Mouse (Mus musculus) CH12.LX (cell line): ENCODE results near the gene Sycp3. TPM values are rescaled to one million over a fixed set of nuclear protein-coding genes. Genes with fewer than 3 reads are reported as not detected.

Experiments used
- DNase-seq: peaks from one replicate; pipeline ENCODE4 v3.0.0-alpha.2; 2013; ENCODE audit errors: extremely low read depth
- H3K27ac ChIP-seq: 2 replicates; pipeline ENCODE4 v1.5.1; 2012; ENCODE audit warnings: low read depth, mild to moderate bottlenecking, control low read depth, moderate library complexity; ENCODE audit not compliant: insufficient read depth
- H3K27me3 ChIP-seq: replicated peaks from 2 replicates; pipeline ENCODE3; 2012; ENCODE audit warnings: inconsistent platforms
- H3K36me3 ChIP-seq, 2 experiments: replicated peaks in 1 of 2; 2 replicates each; pipeline versions ENCODE3 to v1.6.1; 2012; ENCODE audit warnings: inconsistent platforms in 1 of 2, low read length in 1 of 2, mild to moderate bottlenecking in 1 of 2, mixed read lengths in 1 of 2, moderate library complexity in 1 of 2; ENCODE audit not compliant: control insufficient read depth in 1 of 2, insufficient read depth in 1 of 2
- H3K4me1 ChIP-seq, 2 experiments: 2 replicates each; pipeline ENCODE4 v1.6.1; 2012; ENCODE audit warnings: inconsistent platforms in 1 of 2, moderate library complexity in 1 of 2; ENCODE audit not compliant: insufficient read depth in 2 of 2, control insufficient read depth in 1 of 2
- H3K4me2 ChIP-seq: 2 replicates; pipeline ENCODE4 v1.6.1; 2012; ENCODE audit warnings: low read depth, mild to moderate bottlenecking, control low read depth; ENCODE audit not compliant: poor library complexity, insufficient read depth, severe bottlenecking
- H3K4me3 ChIP-seq, 3 experiments: fragments of 150-350 bp in 1 of 3; sonication (generic) in 1 of 3; replicated peaks in 1 of 3; 2 replicates each; pipeline versions ENCODE3 to v1.5.1; 2011 to 2012; ENCODE audit warnings: low read depth in 2 of 3, low read length in 2 of 3, mild to moderate bottlenecking in 2 of 3, moderate library complexity in 2 of 3, control low read depth in 1 of 3, improper control_type of control experiment in 1 of 3, inconsistent platforms in 1 of 3, mixed read lengths in 1 of 3; ENCODE audit not compliant: poor library complexity in 1 of 3
- H3K79me2 ChIP-seq: replicated peaks from 2 replicates; pipeline ENCODE4 v1.6.1; 2012; ENCODE audit warnings: mild to moderate bottlenecking, moderate library complexity; ENCODE audit not compliant: control insufficient read depth, poor library complexity, insufficient read depth, severe bottlenecking; ENCODE audit errors: extremely low read depth
- H3K9ac ChIP-seq: 2 replicates; pipeline ENCODE4 v1.6.1; 2012; ENCODE audit warnings: low read depth, mild to moderate bottlenecking, control low read depth, moderate library complexity; ENCODE audit not compliant: insufficient read depth
- H3K9me3 ChIP-seq: replicated peaks from 2 replicates; pipeline ENCODE3; 2012; ENCODE audit warnings: low read length, inconsistent platforms, mixed read lengths
- BHLHE40 ChIP-seq: IDR thresholded peaks from 2 replicates; pipeline ENCODE4 v1.6.1; 2011; ENCODE audit warnings: mild to moderate bottlenecking, low read depth, low read length, improper control_type of control experiment
- CHD1 ChIP-seq: IDR thresholded peaks from 2 replicates; pipeline ENCODE4 v1.6.1; 2012; ENCODE audit warnings: low read depth, low read length, improper control_type of control experiment, inconsistent platforms
- E2F4 ChIP-seq: IDR thresholded peaks from 2 replicates; pipeline ENCODE4 v1.6.1; 2011; ENCODE audit warnings: low read depth, low read length, improper control_type of control experiment; ENCODE audit not compliant: insufficient replicate concordance
- ELF1 ChIP-seq: IDR thresholded peaks from 2 replicates; pipeline ENCODE4 v1.6.1; 2014; ENCODE audit warnings: low read depth, mild to moderate bottlenecking, inconsistent platforms, low read length, improper control_type of control experiment
- EP300 ChIP-seq: IDR thresholded peaks from 2 replicates; pipeline ENCODE4 v1.6.1; 2011; ENCODE audit warnings: low read length, improper control_type of control experiment
- ETS1 ChIP-seq: conservative IDR thresholded peaks from 2 replicates; pipeline ENCODE4 v1.6.1; 2012; ENCODE audit warnings: low read depth, mild to moderate bottlenecking, inconsistent platforms, low read length, improper control_type of control experiment, moderate library complexity
- GABPA ChIP-seq: IDR thresholded peaks from 2 replicates; pipeline ENCODE4 v1.6.1; 2012; ENCODE audit warnings: low read depth, low read length, improper control_type of control experiment, inconsistent platforms; ENCODE audit not compliant: insufficient replicate concordance
- HCFC1 ChIP-seq: IDR thresholded peaks from 2 replicates; pipeline ENCODE4 v1.6.1; 2012; ENCODE audit warnings: low read depth, mild to moderate bottlenecking, inconsistent platforms, low read length, improper control_type of control experiment
- IRF4 ChIP-seq: IDR thresholded peaks from 2 replicates; pipeline ENCODE4 v1.6.1; 2014; ENCODE audit warnings: low read depth, mild to moderate bottlenecking, inconsistent platforms, low read length, improper control_type of control experiment
- MAFK ChIP-seq: IDR thresholded peaks from 2 replicates; pipeline ENCODE4 v1.6.1; 2011; ENCODE audit warnings: low read length, improper control_type of control experiment; ENCODE audit not compliant: insufficient replicate concordance
- MAX ChIP-seq: IDR thresholded peaks from 2 replicates; pipeline ENCODE4 v1.6.1; 2011; ENCODE audit warnings: low read length, improper control_type of control experiment
- MAZ ChIP-seq: IDR thresholded peaks from 2 replicates; pipeline ENCODE4 v1.6.1; 2012; ENCODE audit warnings: low read depth, mild to moderate bottlenecking, inconsistent platforms, low read length, improper control_type of control experiment, moderate library complexity
- MEF2A ChIP-seq: IDR thresholded peaks from 2 replicates; pipeline ENCODE4 v1.6.1; 2014; ENCODE audit warnings: low read depth, mild to moderate bottlenecking, inconsistent platforms, low read length, improper control_type of control experiment, borderline replicate concordance
- MYC ChIP-seq: IDR thresholded peaks from 2 replicates; pipeline ENCODE4 v1.6.1; 2011; ENCODE audit warnings: low read depth, mild to moderate bottlenecking, improper control_type of control experiment, low read length
- NELFE ChIP-seq: IDR thresholded peaks from 2 replicates; pipeline ENCODE4 v1.6.1; 2011; ENCODE audit warnings: low read depth, low read length, improper control_type of control experiment
- NRF1 ChIP-seq: IDR thresholded peaks from 2 replicates; pipeline ENCODE4 v1.6.1; 2014; ENCODE audit warnings: low read depth, mild to moderate bottlenecking, inconsistent platforms, low read length, improper control_type of control experiment, moderate library complexity
- POLR2AphosphoS2 ChIP-seq: IDR thresholded peaks from 2 replicates; pipeline ENCODE4 v1.6.1; 2011; ENCODE audit warnings: low read depth, low read length, improper control_type of control experiment
- RCOR1 ChIP-seq: conservative IDR thresholded peaks from 2 replicates; pipeline ENCODE4 v1.6.1; 2012; ENCODE audit warnings: low read depth, mild to moderate bottlenecking, inconsistent platforms, low read length, improper control_type of control experiment
- SIN3A ChIP-seq: IDR thresholded peaks from 2 replicates; pipeline ENCODE4 v1.6.1; 2012; ENCODE audit warnings: low read length, improper control_type of control experiment, inconsistent platforms
- TBP ChIP-seq: conservative IDR thresholded peaks from 2 replicates; pipeline ENCODE4 v1.6.1; 2011; ENCODE audit warnings: low read depth, low read length, improper control_type of control experiment
- TCF12 ChIP-seq: IDR thresholded peaks from 2 replicates; pipeline ENCODE4 v1.6.1; 2014; ENCODE audit warnings: low read depth, mild to moderate bottlenecking, inconsistent platforms, low read length, improper control_type of control experiment
- USF1 ChIP-seq: IDR thresholded peaks from 2 replicates; pipeline ENCODE4 v1.6.1; 2014; ENCODE audit warnings: low read depth, mild to moderate bottlenecking, inconsistent platforms, low read length, improper control_type of control experiment
- USF2 ChIP-seq: conservative IDR thresholded peaks from 2 replicates; pipeline ENCODE4 v1.6.1; 2011; ENCODE audit warnings: low read depth, low read length, improper control_type of control experiment
- ZNF384 ChIP-seq: IDR thresholded peaks from 2 replicates; pipeline ENCODE4 v1.6.1; 2012; ENCODE audit warnings: low read depth, low read length, improper control_type of control experiment, inconsistent platforms
- dilution Hi-C: fragments of 300-500 bp; cut with MboI; formaldehyde crosslinking; loops from 2 replicates; pipeline ENCODE4 v1.14.3; 2020; ENCODE audit warnings: low sequenced_read_pairs; ENCODE audit not compliant: extremely low pct_unique_long_range_greater_than_20kb, extremely low pct_ligation_motif_present
- in situ Hi-C: fragments of 300-500 bp; cut with MboI; formaldehyde crosslinking; loops from 3 replicates; pipeline ENCODE4 v1.14.3; 2019; ENCODE audit warnings: low sequenced_read_pairs, low pct_ligation_motif_present, low pct_unique_long_range_greater_than_20kb, mixed read lengths
- polyA plus RNA-seq: library from polyadenylated mRNA; unstranded; fragments of >175 nt; gene quantifications from 2 replicates; pipeline ENCODE4 v1.2.1, GENCODE M21; 2012; ENCODE audit warnings: low read depth; ENCODE audit not compliant: insufficient read length
- total RNA-seq, 2 experiments: library from RNA; depleted of rRNA; stranded (reverse); fragments of 300-350 nt in 1 of 2; fragments of >200 nt in 1 of 2; gene quantifications; 2 replicates each; pipeline ENCODE4 v1.2.3; 2012 to 2014

Sycp3 gene
- total and polyA plus RNA-seq, 3 experiments, result not detected

GRCm38 (mm10) chr10:88426896-88427295 lies 32.5 kb upstream of the Sycp3 start:
- dilution Hi-C loops, result no loop called here
- no peaks in the 10 kb centered on the region; the same call in 1 of the 2 replicates for H3K79me2 ChIP-seq
- H3K4me2 ChIP-seq, result no peak overlapping the region
- TF ChIP-seq CHD1, result no peak
- H3K4me1 ChIP-seq, result peaks cover 12 to 22% of the 10 kb centered on the region in 2 experiments
- H3K36me3 ChIP-seq, result peaks cover 33 to 87% of the 10 kb centered on the region in 2 experiments
- H3K27me3 ChIP-seq, result no peaks in the 10 kb centered on the region
- no peak overlapping the region for H3K27ac ChIP-seq
- H3K9me3 ChIP-seq, result no peaks in the 10 kb centered on the region
- no peak overlapping the region for H3K9ac ChIP-seq
- no peak overlapping the region for H3K4me3 ChIP-seq
- no peak for DNase-seq
- in situ Hi-C loops, result loop anchor here (5.0 to 10.0 kb wide), 2 partner anchors 45 to 158 kb away; no protein-coding TSS in a partner anchor

- H3K27me3 ChIP-seq, result no peaks in the 10 kb centered on the region
- DNase-seq, result no peak
- H3K79me2 ChIP-seq, result no peaks in the 10 kb centered on the region; the same call in 1 of the 2 replicates
- in situ Hi-C loops, result loop anchor here (5.0 to 10.0 kb wide), 2 partner anchors 46 to 157 kb away; no protein-coding TSS in a partner anchor
- peaks cover 5 to 13% of the 10 kb centered on the region in 2 experiments for H3K4me1 ChIP-seq
- H3K36me3 ChIP-seq, result peaks cover 34 to 87% of the 10 kb centered on the region in 2 experiments
- no peaks in the 10 kb centered on the region for H3K9me3 ChIP-seq
- TF ChIP-seq SIN3A, result no peak
- TF ChIP-seq MEF2A, result no peak
- TF ChIP-seq TCF12, result no peak
- TF ChIP-seq NRF1, result no peak
- TF ChIP-seq NELFE, result no peak
- TF ChIP-seq ELF1, result no peak
- no peak for TF ChIP-seq GABPA
- no peak for TF ChIP-seq BHLHE40
- TF ChIP-seq CHD1, result no peak
- dilution Hi-C loops, result no loop called here
- H3K27ac ChIP-seq, result no peak overlapping the region
- no peak overlapping the region for H3K9ac ChIP-seq
- no peak overlapping the region for H3K4me3 ChIP-seq
- H3K4me2 ChIP-seq, result no peak overlapping the region
These were observed 31.4 kb upstream of the Sycp3 start for GRCm38 (mm10) chr10:88427998-88428397.

- peaks cover 4% of the 10 kb centered on the region for H3K9me3 ChIP-seq
- peaks cover 42 to 83% of the 10 kb centered on the region in 2 experiments for H3K36me3 ChIP-seq
- TF ChIP-seq TBP (no peak), IRF4 (peak; percentile 27; the same call in 1 of the 2 replicates), EP300 (0 out of 2 replicates have a peak, but pooled peaks have one; percentile 12), HCFC1 (no peak), USF1 (peak; percentile 83), ELF1 (no peak), MEF2A (no peak), NELFE (no peak), MAX (peak; percentile 48; the same call in 1 of the 2 replicates), POLR2AphosphoS2 (no peak), E2F4 (no peak), TCF12 (no peak), NRF1 (no peak), MAZ (no peak), RCOR1 (no peak), MYC (no peak), ZNF384 (no peak), USF2 (peak; percentile 82), ETS1 (no peak), BHLHE40 (peak; percentile 47), CHD1 (no peak), MAFK (0 out of 2 replicates have a peak, but pooled peaks have one; percentile 5)
These were observed 18.1 kb upstream of the Sycp3 start for GRCm38 (mm10) chr10:88441224-88441623.

More at GRCm38 (mm10) chr10:88441224-88441623, 18.1 kb upstream of the Sycp3 start:
- no peak overlapping the region for H3K4me3 ChIP-seq
- H3K9ac ChIP-seq, result no peak overlapping the region
- H3K27me3 ChIP-seq, result no peaks in the 10 kb centered on the region
- H3K27ac ChIP-seq, result no peak overlapping the region
- DNase-seq, result peak; percentile 60
- H3K79me2 ChIP-seq, result no peaks in the 10 kb centered on the region
- no peak overlapping the region for H3K4me2 ChIP-seq
- in situ Hi-C loops (no loop called here), dilution Hi-C loops (no loop called here)
- H3K4me1 ChIP-seq, result peaks cover 0 to 21% of the 10 kb centered on the region in 2 experiments; a peak in 2 of 4 replicates
